8 mouse cellular contexts compared by ENCODE assay signal in the genomic region with DNA sequence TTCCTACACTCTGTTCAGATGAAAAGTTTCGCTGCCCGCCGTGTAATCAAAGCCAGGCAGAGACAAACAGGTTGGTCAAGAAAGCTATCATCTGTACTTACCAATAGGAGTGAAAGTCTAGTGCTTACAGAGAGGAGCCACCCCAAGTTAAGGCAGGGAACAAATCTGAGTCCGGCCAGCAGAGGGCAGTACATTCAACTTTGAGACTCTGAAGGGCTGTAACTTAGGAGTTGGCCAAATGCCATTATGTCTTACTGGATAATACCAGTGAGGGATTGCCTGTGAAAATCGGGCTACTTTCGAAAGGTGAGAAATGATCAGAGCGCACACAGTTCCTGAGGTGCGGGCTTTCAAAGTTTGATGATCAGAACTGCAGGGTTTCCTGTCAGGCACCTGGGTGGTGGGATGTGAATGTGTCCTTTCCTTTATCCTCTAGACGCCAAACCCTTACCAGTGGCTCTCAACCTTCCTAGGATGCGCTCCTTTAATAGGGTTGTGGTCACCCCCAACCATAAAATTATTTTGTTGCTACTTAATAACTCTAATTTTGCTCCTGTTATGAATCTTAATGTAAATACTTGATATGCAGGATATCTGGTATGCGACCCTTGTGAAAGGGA. TPM values are rescaled to one million over a fixed set of nuclear protein-coding genes. Genes with fewer than 3 reads are reported as not detected.
A peak's percentile ranks its signal among the peaks of the same experiment; 100 is the strongest.
DNase-seq lines count a peak whose midpoint lies in the region; ATAC-seq and TF ChIP-seq lines count a peak whose summit lies in the region.

No protein-coding gene starts in this region.

- no peak overlapping the region for H3K4me2 ChIP-seq in embryonic facial prominence, embryonic 11.5 days (ENCODE audit: low read depth, low read length)
- H3K4me2 ChIP-seq in heart, embryonic 15.5 days, result peak overlapping the region; percentile 24; the same call in 1 of the 2 replicates
- H3K4me2 ChIP-seq in liver, embryonic 13.5 days, result no peak overlapping the region
- no peak overlapping the region for H3K4me2 ChIP-seq in neural tube, embryonic 11.5 days (ENCODE audit: low read depth)
- no peak overlapping the region for H3K4me2 ChIP-seq in stomach, embryonic 16.5 days (ENCODE audit: low read depth, low read length)

- WGBS in embryonic facial prominence, embryonic 11.5 days, result 59% methylated on average over 11 of the region's 11 CpGs
- 52% methylated on average over 11 of the region's 11 CpGs for WGBS in heart, embryonic 15.5 days
- WGBS in liver, embryonic 13.5 days (ENCODE audit: insufficient replicate concordance), result 42% methylated on average over 11 of the region's 11 CpGs
- WGBS in neural tube, embryonic 11.5 days, result 64% methylated on average over 11 of the region's 11 CpGs
- WGBS in stomach, embryonic 16.5 days, result 51% methylated on average over 11 of the region's 11 CpGs

- no peak overlapping the region for H3K4me3 ChIP-seq in C2C12 (ENCODE audit: insufficient read depth, poor library complexity, severe bottlenecking)
- no peak overlapping the region for H3K4me3 ChIP-seq in embryonic facial prominence, embryonic 11.5 days (ENCODE audit: low read depth, low read length)
- H3K4me3 ChIP-seq in heart, embryonic 15.5 days, result no peak overlapping the region
- no peak overlapping the region for H3K4me3 ChIP-seq in liver, embryonic 13.5 days (replicated peaks)
- no peak overlapping the region for H3K4me3 ChIP-seq in neural tube, embryonic 11.5 days (ENCODE audit: low read depth, low read length)
- H3K4me3 ChIP-seq in stomach, embryonic 16.5 days (replicated peaks; ENCODE audit: low read length), result no peak overlapping the region

- no peaks in the 10 kb centered on the region for H3K36me3 ChIP-seq in C2C12 (ENCODE audit: control insufficient read depth, insufficient read depth)
- H3K36me3 ChIP-seq in embryonic facial prominence, embryonic 11.5 days (replicated peaks; ENCODE audit: control insufficient read depth, insufficient read depth, low read depth, low read length), result no peaks in the 10 kb centered on the region
- H3K36me3 ChIP-seq in heart, embryonic 15.5 days, result no peaks in the 10 kb centered on the region
- H3K36me3 ChIP-seq in liver, embryonic 13.5 days, result no peaks in the 10 kb centered on the region
- H3K36me3 ChIP-seq in neural tube, embryonic 11.5 days (ENCODE audit: control insufficient read depth, insufficient read depth, low read length), result no peaks in the 10 kb centered on the region
- no peaks in the 10 kb centered on the region for H3K36me3 ChIP-seq in stomach, embryonic 16.5 days (ENCODE audit: control insufficient read depth, insufficient read depth, low read length)

- 0 out of 2 replicates have a peak, but pooled peaks have one; percentile 48 for ATAC-seq in embryonic facial prominence, embryonic 11.5 days (replicated peaks; ENCODE audit: insufficient number of reproducible peaks, low FRiP score, low TSS enrichment, low read depth)
- 0 out of 2 replicates have a peak, but pooled peaks have one; percentile 35 for ATAC-seq in heart, embryonic 15.5 days (replicated peaks; ENCODE audit: insufficient number of reproducible peaks, insufficient read depth, low FRiP score, low read depth)
- no peak; the same call in 1 of the 2 replicates for ATAC-seq in liver, embryonic 13.5 days (ENCODE audit: low read depth)
- no peak; the same call in 1 of the 2 replicates for ATAC-seq in neural tube, embryonic 11.5 days (ENCODE audit: insufficient read depth, low FRiP score, low TSS enrichment)
- peak; percentile 66; the same call in 1 of the 2 replicates for ATAC-seq in stomach, embryonic 16.5 days (ENCODE audit: insufficient read depth, low FRiP score)

- no peaks in the 10 kb centered on the region for H3K27me3 ChIP-seq in C2C12 (ENCODE audit: control insufficient read depth, insufficient read depth, insufficient read length)
- no peaks in the 10 kb centered on the region for H3K27me3 ChIP-seq in embryonic facial prominence, embryonic 11.5 days (ENCODE audit: control insufficient read depth, insufficient read depth, low read length)
- peaks cover 11% of the 10 kb centered on the region for H3K27me3 ChIP-seq in heart, embryonic 15.5 days
- H3K27me3 ChIP-seq in liver, embryonic 13.5 days, result no peaks in the 10 kb centered on the region
- H3K27me3 ChIP-seq in neural tube, embryonic 11.5 days (ENCODE audit: control insufficient read depth, insufficient read depth, low read length), result no peaks in the 10 kb centered on the region
- H3K27me3 ChIP-seq in stomach, embryonic 16.5 days (ENCODE audit: control insufficient read depth, insufficient read depth, low read length), result no peaks in the 10 kb centered on the region

- no peaks in the 10 kb centered on the region for H3K4me1 ChIP-seq in embryonic facial prominence, embryonic 11.5 days (ENCODE audit: control insufficient read depth, insufficient read depth, low read length)
- H3K4me1 ChIP-seq in heart, embryonic 15.5 days (replicated peaks), result peaks cover 10% of the 10 kb centered on the region
- H3K4me1 ChIP-seq in liver, embryonic 13.5 days (replicated peaks), result peaks cover 12% of the 10 kb centered on the region
- no peaks in the 10 kb centered on the region for H3K4me1 ChIP-seq in neural tube, embryonic 11.5 days (ENCODE audit: control insufficient read depth, insufficient read depth, low read length)
- no peaks in the 10 kb centered on the region for H3K4me1 ChIP-seq in stomach, embryonic 16.5 days (ENCODE audit: control insufficient read depth, insufficient read depth, low read length)

- TF ChIP-seq CTCF in C2C12 (IDR thresholded peaks at IDR 0.05; ENCODE audit: control insufficient read depth, insufficient read depth, insufficient read length), result peak; percentile 37

- H3K79me2 ChIP-seq in C2C12 (ENCODE audit: control insufficient read depth, insufficient read depth), result no peaks in the 10 kb centered on the region

- DNase-seq in adrenal gland, postnatal 10 days, result peak; percentile 90
- peak; percentile 86 for DNase-seq in embryonic facial prominence, embryonic 11.5 days (ENCODE audit: low spot score)
- peak; percentile 86 for DNase-seq in kidney, postnatal 10 days
- peak; percentile 45 for DNase-seq in liver, embryonic 13.5 days
- DNase-seq in neural tube, embryonic 11.5 days (ENCODE audit: low spot score), result peak; percentile 80

- H3K27ac ChIP-seq in embryonic facial prominence, embryonic 11.5 days (replicated peaks; ENCODE audit: low read depth, low read length), result no peak overlapping the region
- no peak overlapping the region for H3K27ac ChIP-seq in heart, embryonic 15.5 days
- H3K27ac ChIP-seq in liver, embryonic 13.5 days, result no peak overlapping the region
- no peak overlapping the region for H3K27ac ChIP-seq in neural tube, embryonic 11.5 days (ENCODE audit: low read depth, low read length)
- H3K27ac ChIP-seq in stomach, embryonic 16.5 days (ENCODE audit: low read length), result no peak overlapping the region

- H3ac ChIP-seq in C2C12 (ENCODE audit: control insufficient read depth, insufficient read length, low read depth), result no peak overlapping the region

- H3K79me3 ChIP-seq in C2C12 (ENCODE audit: low read depth), result no peaks in the 10 kb centered on the region

- H3K9ac ChIP-seq in embryonic facial prominence, embryonic 11.5 days (replicated peaks; ENCODE audit: low read length), result no peak overlapping the region
- H3K9ac ChIP-seq in heart, embryonic 15.5 days, result no peak overlapping the region
- H3K9ac ChIP-seq in liver, embryonic 13.5 days, result no peak overlapping the region
- no peak overlapping the region for H3K9ac ChIP-seq in neural tube, embryonic 11.5 days (ENCODE audit: low read length)
- no peak overlapping the region for H3K9ac ChIP-seq in stomach, embryonic 16.5 days (ENCODE audit: low read length)

- no peaks in the 10 kb centered on the region for H3K9me3 ChIP-seq in embryonic facial prominence, embryonic 11.5 days (replicated peaks; ENCODE audit: control insufficient read depth, low read length)
- H3K9me3 ChIP-seq in heart, embryonic 15.5 days (replicated peaks), result no peaks in the 10 kb centered on the region; the same call in 1 of the 2 replicates
- no peaks in the 10 kb centered on the region for H3K9me3 ChIP-seq in liver, embryonic 13.5 days (replicated peaks)
- H3K9me3 ChIP-seq in neural tube, embryonic 11.5 days (ENCODE audit: control insufficient read depth, low read length), result no peaks in the 10 kb centered on the region
- H3K9me3 ChIP-seq in stomach, embryonic 16.5 days (replicated peaks; ENCODE audit: control insufficient read depth, low read length), result no peaks in the 10 kb centered on the region

TF ChIP-seq in C2C12, 6 proteins besides CTCF, POLR2A, EP300 and RAD21:
- no peak for TF ChIP-seq MYOD1 (IDR thresholded peaks at IDR 0.05; ENCODE audit: control insufficient read depth, insufficient read length, low read depth)
- TF ChIP-seq USF1 (IDR thresholded peaks at IDR 0.05; ENCODE audit: low read depth), result no peak
- no peak for TF ChIP-seq CEBPB (IDR thresholded peaks at IDR 0.05; ENCODE audit: low read depth)
- TF ChIP-seq MYOG (IDR thresholded peaks at IDR 0.05; ENCODE audit: control insufficient read depth, extremely low read depth, insufficient read length), result no peak
- no peak for TF ChIP-seq MAX (IDR thresholded peaks at IDR 0.05)
- no peak for TF ChIP-seq FOSL1 (IDR thresholded peaks at IDR 0.05; ENCODE audit: insufficient read depth, low read length, poor library complexity, severe bottlenecking)
TF ChIP-seq in C2C12: peak in this region for 0.

RNA-seq across cellular contexts. Expression of gene Prep, which starts 15.8 kb away (rescaled TPM):
- polyA plus RNA-seq in C2C12 (2012; fragmentation: generic; extraction: Trizol), result 49.2 TPM
- 10 to 100 TPM; 15.3 to 16.8 TPM for total RNA-seq in adrenal gland, postnatal 10 days (2021)
- polyA plus RNA-seq in embryonic facial prominence, embryonic 11.5 days (2014; fragmentation: Nextera tagmentation; extraction: Ambion mirVana), result 28.0 and 28.1 TPM in 2 replicates
- 23.9 and 26.6 TPM in 2 replicates for polyA plus RNA-seq in heart, embryonic 15.5 days (2015; fragmentation: Nextera tagmentation; extraction: Ambion mirVana)
- polyA plus RNA-seq in liver, embryonic 13.5 days (2015; fragmentation: Nextera tagmentation; extraction: Ambion mirVana), result 11.8 and 14.2 TPM in 2 replicates
- 30.7 and 32.4 TPM in 2 replicates for polyA plus RNA-seq in neural tube, embryonic 11.5 days (2014; fragmentation: Nextera tagmentation; extraction: Ambion mirVana)
- 22.1 and 25.1 TPM in 2 replicates for polyA plus RNA-seq in stomach, embryonic 16.5 days (2015; fragmentation: Nextera tagmentation; extraction: Ambion mirVana)

Comparison
In these comparisons a context has a peak if more than half of its experiments do, and no peak if none do; other contexts are left out.
1. ATAC-seq: peak in embryonic facial prominence, embryonic 11.5 days (single experiment), heart, embryonic 15.5 days (single experiment) and stomach, embryonic 16.5 days (single experiment); none in liver, embryonic 13.5 days (single experiment) and neural tube, embryonic 11.5 days (single experiment).
2. Peak in every context shown above with its lines, with median percentiles within 50 percentile points of each other: DNase-seq.